Mouse (Mus musculus) gastrocnemius, adult 18-20 months (tissue): ENCODE measurements around the gene Ppp1r1b. TPM values are rescaled to one million over a fixed set of nuclear protein-coding genes. Genes with fewer than 3 reads are reported as not detected.

ENCODE experiments used
- DNase-seq: peaks from one replicate; pipeline ENCODE4 v3.0.0; 2021; ENCODE audit warnings: low spot score
- long read RNA-seq, 2 experiments: library from polyadenylated mRNA; stranded (forward); transcript quantifications; one replicate each; pipeline ENCODE4 v2.0.0; 2021
- total RNA-seq, 2 experiments: library from RNA; stranded (reverse); gene quantifications; 2 replicates each; pipeline ENCODE4 v1.2.3; 2021

Gene Ppp1r1b
- under 1 TPM; 0.18 to 0.31 TPM for total RNA-seq
- long read RNA-seq, experiment 1, result 0 reads
- long read RNA-seq, experiment 2, partial matches to known transcripts, result 0 of 1 reads
- long read RNA-seq, experiment 2, other reads (novel, unspliced or antisense), result 0 of 1 reads

GRCm38 (mm10) chr11:98348083-98348961 is at the start of gene Ppp1r1b:
Gene Ppp1r1b, plus strand, starts transcription at chr11:98348404.
- peak; percentile 37 for DNase-seq

GRCm38 (mm10) chr11:98298484-98299205 is 49.6 kb upstream of the Ppp1r1b start:
- no peak for DNase-seq

DNA sequence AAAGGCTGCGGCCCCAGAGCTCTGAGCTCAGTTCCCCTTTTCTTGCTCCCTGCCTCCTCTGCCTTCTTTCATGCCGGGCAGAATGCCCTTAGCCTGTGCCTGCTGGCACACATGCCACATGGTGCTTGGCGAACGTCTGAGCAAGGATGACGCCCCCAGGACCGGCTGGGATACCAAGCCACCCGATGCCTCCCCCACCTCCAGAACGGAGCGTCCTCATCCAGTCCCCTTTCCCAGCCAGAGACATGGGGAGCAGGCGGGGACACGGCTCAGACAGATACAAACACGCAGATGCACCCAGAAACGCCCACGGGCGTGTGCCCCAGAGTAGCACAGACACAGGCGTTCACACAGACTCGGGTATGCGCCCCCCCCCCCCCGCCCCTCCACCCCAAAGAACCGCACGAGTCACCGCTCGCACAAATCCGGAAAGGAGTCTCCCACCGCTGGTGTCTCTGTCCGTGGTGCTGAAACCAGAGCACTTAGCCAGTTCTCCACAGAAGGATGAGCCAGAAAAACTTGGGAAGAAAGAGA is 34.3 kb upstream of the Ppp1r1b start:
- DNase-seq, result peak; percentile 49

DNA sequence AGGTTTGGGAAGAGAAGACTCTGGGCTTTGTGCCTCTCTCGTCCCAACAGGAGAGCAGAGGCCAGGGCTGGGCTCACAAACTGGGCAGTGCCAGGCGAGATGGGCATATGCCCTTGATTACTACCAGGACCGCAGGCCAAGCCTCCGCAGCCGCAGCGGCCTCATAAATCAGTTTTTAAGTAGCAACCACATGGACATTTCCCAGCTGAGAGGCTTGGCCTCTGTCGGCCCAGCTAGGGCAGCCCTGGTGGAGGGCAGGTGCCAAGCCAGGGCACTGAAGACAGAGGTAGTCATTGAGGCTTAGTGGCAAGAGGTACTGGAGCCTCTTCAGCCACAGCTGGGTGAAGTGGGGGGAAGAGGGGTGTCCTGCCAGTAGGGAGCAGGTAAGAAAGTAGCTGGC is 30.7 kb upstream of the Ppp1r1b start:
- no peak for DNase-seq

- DNase-seq, result no peak
Measured at GRCm38 (mm10) chr11:98318421-98319116, 29.6 kb upstream of the Ppp1r1b start.

- DNase-seq, result no peak
Measured at GRCm38 (mm10) chr11:98319120-98319519, 29.1 kb upstream of the Ppp1r1b start.

DNA sequence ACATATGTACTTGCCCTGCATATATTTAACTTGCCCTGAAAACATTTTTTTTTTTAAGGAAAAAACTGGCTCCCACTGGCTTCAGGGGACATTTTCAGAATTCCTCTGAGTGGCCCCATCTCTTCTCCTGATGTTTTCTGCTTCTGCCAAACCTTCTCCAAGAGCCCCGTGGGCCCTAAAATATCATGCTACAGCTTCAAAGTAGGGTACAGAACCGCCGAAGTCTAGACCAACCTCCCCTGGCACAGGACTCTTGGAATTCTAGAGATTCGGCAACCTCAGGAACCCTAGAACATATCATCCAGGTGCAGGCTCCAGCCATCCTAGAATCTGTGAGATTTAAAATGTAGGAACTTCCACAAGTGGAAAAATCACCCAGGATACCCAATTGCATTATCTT is 28.7 kb upstream of the Ppp1r1b start:
- no peak for DNase-seq

GRCm38 (mm10) chr11:98319944-98320343 is 28.3 kb upstream of the Ppp1r1b start:
- no peak for DNase-seq

- DNase-seq, result no peak
Measured at GRCm38 (mm10) chr11:98320381-98320780, 27.8 kb upstream of the Ppp1r1b start.

DNA sequence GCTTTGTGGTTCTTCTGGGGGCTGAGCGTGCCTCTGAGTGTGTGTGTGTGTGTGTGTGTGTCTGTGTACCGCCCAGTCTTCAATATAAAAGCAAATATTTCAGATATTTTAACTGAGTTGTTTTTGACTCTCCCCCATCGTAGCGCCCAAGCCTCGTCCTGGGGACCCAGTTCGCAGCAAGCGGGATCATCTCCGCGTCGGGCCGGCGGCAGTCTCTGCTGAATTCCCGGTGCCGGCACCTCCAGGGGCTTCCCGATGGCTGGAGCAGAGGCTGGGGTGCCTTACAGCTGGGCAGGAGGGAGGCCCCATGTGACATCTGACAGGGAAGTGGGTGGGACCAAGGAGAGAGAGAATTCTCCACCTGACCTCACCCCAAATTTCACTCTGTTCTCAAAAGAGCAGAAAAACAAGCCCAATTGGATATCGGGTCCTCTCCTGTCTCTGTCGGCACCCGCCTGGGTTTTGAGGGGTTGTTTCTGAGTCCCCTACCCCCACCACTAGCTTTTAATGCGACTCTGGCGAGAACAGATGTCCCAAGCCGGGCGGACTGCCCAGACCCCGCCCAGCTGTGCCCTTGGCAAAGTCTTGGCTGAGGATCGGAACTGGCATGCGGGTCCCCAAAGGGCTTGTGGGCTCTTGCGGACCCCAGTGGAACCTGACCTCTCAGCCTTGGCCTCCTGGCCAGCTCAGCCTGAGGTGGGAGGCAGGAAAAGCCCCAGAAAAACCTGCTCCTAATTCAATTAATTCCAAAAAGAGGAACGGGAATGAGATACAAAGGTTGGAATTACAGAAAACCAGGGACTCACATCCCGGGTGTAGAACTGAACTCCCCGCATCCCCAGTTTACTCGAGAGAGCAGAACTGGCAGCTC is 27.2 kb upstream of the Ppp1r1b start:
- DNase-seq, result no peak

DNA sequence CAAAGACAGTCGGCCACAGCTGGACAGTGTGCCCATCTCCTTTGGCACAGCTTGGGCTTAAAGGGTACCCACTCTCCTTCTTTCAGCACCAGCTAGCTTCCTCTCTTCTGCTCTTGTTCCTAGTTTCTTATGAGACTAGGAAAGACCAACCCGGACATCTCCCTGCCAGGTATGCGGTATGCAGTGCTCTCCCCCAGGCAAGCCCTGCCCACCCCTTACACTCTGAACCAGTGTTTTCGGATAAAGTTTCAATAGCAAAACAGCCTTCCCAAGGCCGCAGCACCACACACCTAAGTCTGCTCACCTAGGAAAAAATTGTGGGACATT is 26.6 kb upstream of the Ppp1r1b start:
- no peak for DNase-seq

DNA sequence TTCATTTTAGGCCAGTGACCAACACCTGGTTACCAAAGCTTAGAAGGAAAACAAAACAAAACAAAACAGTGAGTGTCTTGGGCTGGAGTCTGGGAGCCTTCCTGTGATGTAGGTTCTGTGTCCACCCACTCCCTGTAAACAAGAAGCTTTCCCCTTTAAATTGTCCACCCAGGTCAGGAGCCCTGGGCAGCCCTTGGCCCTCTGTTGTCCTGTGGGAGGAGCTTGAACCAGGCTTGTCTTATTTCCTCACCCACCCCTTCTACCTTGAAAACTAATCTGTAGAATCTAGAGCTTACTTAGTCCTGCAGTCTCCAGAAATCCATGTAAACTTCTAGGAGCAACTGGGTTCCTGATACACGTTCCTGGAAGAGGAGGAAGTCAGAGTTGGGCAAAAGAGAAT is 26.0 kb upstream of the Ppp1r1b start:
- no peak for DNase-seq

GRCm38 (mm10) chr11:98323136-98323866 is 24.9 kb upstream of the Ppp1r1b start:
- DNase-seq, result no peak

GRCm38 (mm10) chr11:98323933-98324332 is 24.3 kb upstream of the Ppp1r1b start:
- no peak for DNase-seq

- DNase-seq, result no peak
Measured at GRCm38 (mm10) chr11:98325191-98325820, 22.9 kb upstream of the Ppp1r1b start.

- DNase-seq, result no peak
Measured at GRCm38 (mm10) chr11:98325821-98326218, 22.4 kb upstream of the Ppp1r1b start.

- no peak for DNase-seq
Measured at GRCm38 (mm10) chr11:98326741-98327135, 21.5 kb upstream of the Ppp1r1b start.

- no peak for DNase-seq
Measured at GRCm38 (mm10) chr11:98327136-98328030, 20.8 kb upstream of the Ppp1r1b start.

GRCm38 (mm10) chr11:98328031-98328370 is 20.2 kb upstream of the Ppp1r1b start:
- no peak for DNase-seq
